Mouse (Mus musculus): ENCODE data around the gene Susd4.

DNA sequence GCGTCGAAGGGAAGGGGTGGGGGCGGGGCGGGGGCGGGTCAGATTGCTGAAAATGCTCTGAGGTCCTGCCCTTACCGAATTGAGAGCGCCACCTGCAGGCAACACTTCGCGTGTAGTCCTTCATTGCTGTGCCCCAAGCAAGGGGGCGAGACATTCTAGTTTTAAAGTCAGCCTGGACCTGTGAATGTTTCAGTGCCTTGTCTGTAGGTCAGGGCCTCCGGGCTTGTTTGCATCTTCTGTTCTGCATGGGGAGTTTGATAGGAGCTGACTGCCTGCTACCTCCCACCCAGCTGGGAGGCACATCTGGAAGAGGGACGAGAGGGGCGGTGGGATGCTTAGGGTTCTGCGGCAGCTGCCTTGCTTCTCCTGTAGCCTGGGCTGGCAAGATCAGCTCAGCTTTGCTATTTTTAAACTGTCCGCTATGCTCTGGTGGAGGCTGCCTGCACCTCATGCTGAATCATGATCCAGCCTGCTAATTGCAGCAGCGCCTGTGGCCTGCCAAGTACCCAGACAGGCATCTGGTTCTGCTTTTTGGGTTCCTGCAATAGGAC is 28.9 kb downstream of the Susd4 start:
- no peak for TF ChIP-seq CTCF (IDR thresholded peaks at IDR 0.05; ENCODE audit: insufficient read depth, low read depth, low read length)
- no peak for TF ChIP-seq POLR2A (IDR thresholded peaks at IDR 0.05; ENCODE audit: insufficient read depth, low read depth, low read length)
